Mouse (Mus musculus): Measurements from ENCODE around the gene Lgr5.

- no peak for TF ChIP-seq CTCF (IDR thresholded peaks at IDR 0.05; ENCODE audit: low read depth)
- TF ChIP-seq EP300 (IDR thresholded peaks at IDR 0.05; ENCODE audit: low read depth) = no peak
Observed at GRCm38 (mm10) chr10:115555191-115555765, 32.3 kb downstream of the Lgr5 start.

All from liver, postnatal 0 days (tissue).